Mouse (Mus musculus) midbrain, embryonic 11.5 days (tissue): ENCODE data around the gene Fam228b. TPM values are rescaled to one million over a fixed set of nuclear protein-coding genes. Genes with fewer than 3 reads are reported as not detected.
"Not testable (repeated sequence)": the region's sequence is repeated elsewhere in the genome, so short reads cannot be mapped to it uniquely, and the experiment has no call there.

Source experiments
- ATAC-seq: fragments of 200-750 bp; cut with Nextera tagmentation; 2 replicates; pipeline ENCODE4 v1.8.0; 2017; ENCODE audit warnings: moderate TSS enrichment, moderate library complexity; ENCODE audit not compliant: low FRiP score
- DNase-seq: peaks from one replicate; pipeline ENCODE4 v3.0.0; 2015; ENCODE audit warnings: low spot score; ENCODE audit errors: missing footprints
- H3K27ac ChIP-seq: fragments of 300-500 bp; sonication (generic); 2 replicates; pipeline ENCODE4 v1.5.1; 2014; ENCODE audit warnings: low read depth, low read length
- H3K27me3 ChIP-seq: fragments of 300-500 bp; sonication (generic); 2 replicates; pipeline ENCODE4 v1.6.1; 2014; ENCODE audit warnings: mild to moderate bottlenecking, low read length, moderate library complexity, mixed read lengths; ENCODE audit not compliant: control insufficient read depth, insufficient read depth
- H3K36me3 ChIP-seq: fragments of 300-500 bp; sonication (generic); 2 replicates; pipeline ENCODE4 v1.6.1; 2014; ENCODE audit warnings: mild to moderate bottlenecking, low read length, moderate library complexity, mixed read lengths; ENCODE audit not compliant: control insufficient read depth, insufficient read depth
- H3K4me1 ChIP-seq: fragments of 300-500 bp; sonication (generic); 2 replicates; pipeline ENCODE4 v1.6.1; 2014; ENCODE audit warnings: low read length; ENCODE audit not compliant: control insufficient read depth, insufficient read depth
- H3K4me2 ChIP-seq: fragments of 300-500 bp; sonication (generic); 2 replicates; pipeline ENCODE4 v1.6.1; 2014; ENCODE audit warnings: mild to moderate bottlenecking, moderate library complexity
- H3K4me3 ChIP-seq: fragments of 300-500 bp; sonication (generic); 2 replicates; pipeline ENCODE4 v1.5.1; 2014; ENCODE audit warnings: low read depth, low read length
- H3K9ac ChIP-seq: fragments of 300-500 bp; sonication (generic); 2 replicates; pipeline ENCODE4 v1.6.1; 2014; ENCODE audit warnings: low read length
- H3K9me3 ChIP-seq: fragments of 300-500 bp; sonication (generic); 2 replicates; pipeline ENCODE4 v1.6.1; 2016; ENCODE audit warnings: low read length; ENCODE audit not compliant: control insufficient read depth
- WGBS: fragments of 180-500 bp; shearing (Covaris S2); extraction: QIAGEN DNeasy Blood & Tissue Kit; methylation state at CpG from one replicate; pipeline ENCODE4 v1.1.7; 2014; 5-methylcytosine and 5-hydroxymethylcytosine counted together
- polyA plus RNA-seq: library from polyadenylated mRNA; unstranded; fragments of >200 nt; fragmentation: Nextera tagmentation; extraction: Ambion mirVana; gene quantifications from 2 replicates; pipeline ENCODE4 v1.2.1, GENCODE M21; 2014

The Fam228b gene
- polyA plus RNA-seq, 1 experiment from 2014 or later: 4.3 TPM

GRCm38 (mm10) chr12:4788128-4788527 lies 19.1 kb upstream of the Fam228b start:
- H3K4me2 ChIP-seq, DNase-seq, H3K4me1 ChIP-seq, ATAC-seq, H3K36me3 ChIP-seq, H3K27ac ChIP-seq, H3K9me3 ChIP-seq, H3K9ac ChIP-seq, H3K4me3 ChIP-seq, H3K27me3 ChIP-seq: not testable (repeated sequence)
- WGBS: 93% methylated on average over 25 of the region's 25 CpGs

GRCm38 (mm10) chr12:4784466-4784865 lies 15.4 kb upstream of the Fam228b start:
- Histone ChIP-seq H3K4me2 (no peak overlapping the region), H3K27me3 (no peaks in the 10 kb centered on the region), H3K27ac (no peak overlapping the region), H3K4me1 (no peaks in the 10 kb centered on the region), H3K9me3 (no peaks in the 10 kb centered on the region), H3K4me3 (no peak overlapping the region), H3K36me3 (no peaks in the 10 kb centered on the region), H3K9ac (no peak overlapping the region)
- DNase-seq: no peak
- no peak for ATAC-seq
- WGBS: 75% methylated on average over 2 of the region's 2 CpGs

GRCm38 (mm10) chr12:4783598-4783997 lies 14.5 kb upstream of the Fam228b start:
- WGBS: 55% methylated on average over 5 of the region's 5 CpGs
- no peak overlapping the region for H3K9ac ChIP-seq
- H3K4me2 ChIP-seq: no peak overlapping the region
- no peaks in the 10 kb centered on the region for H3K27me3 ChIP-seq
- no peaks in the 10 kb centered on the region for H3K36me3 ChIP-seq
- H3K4me3 ChIP-seq: no peak overlapping the region
- no peaks in the 10 kb centered on the region for H3K9me3 ChIP-seq
- H3K4me1 ChIP-seq: no peaks in the 10 kb centered on the region
- no peak for ATAC-seq
- no peak overlapping the region for H3K27ac ChIP-seq
- DNase-seq: no peak

- H3K4me2 ChIP-seq, H3K27me3 ChIP-seq, H3K4me3 ChIP-seq, ATAC-seq, H3K27ac ChIP-seq, H3K4me1 ChIP-seq, H3K9ac ChIP-seq, DNase-seq, H3K36me3 ChIP-seq, H3K9me3 ChIP-seq: not testable (repeated sequence)
- WGBS: 94% methylated on average over 9 of the region's 9 CpGs
Observed at GRCm38 (mm10) chr12:4781725-4782404, 12.8 kb upstream of the Fam228b start.

- H3K9me3 ChIP-seq: no peaks in the 10 kb centered on the region
- no peak overlapping the region for H3K27ac ChIP-seq
- 81% methylated on average over 1 of the region's 1 CpGs for WGBS
- no peak overlapping the region for H3K4me3 ChIP-seq
- DNase-seq: no peak
- no peaks in the 10 kb centered on the region for H3K36me3 ChIP-seq
- H3K9ac ChIP-seq: no peak overlapping the region
- no peak overlapping the region for H3K4me2 ChIP-seq
- ATAC-seq: no peak
- H3K4me1 ChIP-seq: no peaks in the 10 kb centered on the region
- no peaks in the 10 kb centered on the region for H3K27me3 ChIP-seq
Observed at GRCm38 (mm10) chr12:4781270-4781669, 12.2 kb upstream of the Fam228b start.

GRCm38 (mm10) chr12:4780245-4780644 lies 11.2 kb upstream of the Fam228b start:
- 69% methylated on average over 2 of the region's 2 CpGs for WGBS
- DNase-seq (no peak), ATAC-seq (no peak)
- Histone ChIP-seq H3K36me3 (no peaks in the 10 kb centered on the region), H3K9ac (no peak overlapping the region), H3K27me3 (no peaks in the 10 kb centered on the region), H3K4me2 (no peak overlapping the region), H3K9me3 (no peaks in the 10 kb centered on the region), H3K4me3 (no peak overlapping the region), H3K4me1 (no peaks in the 10 kb centered on the region), H3K27ac (no peak overlapping the region)

GRCm38 (mm10) chr12:4777734-4778133 lies 8.7 kb upstream of the Fam228b start:
- no peaks in the 10 kb centered on the region for H3K36me3 ChIP-seq
- no peaks in the 10 kb centered on the region for H3K9me3 ChIP-seq
- H3K27ac ChIP-seq: no peak overlapping the region
- WGBS: 88% methylated on average over 6 of the region's 6 CpGs
- no peak for DNase-seq
- no peaks in the 10 kb centered on the region for H3K4me1 ChIP-seq
- no peaks in the 10 kb centered on the region for H3K27me3 ChIP-seq
- no peak overlapping the region for H3K4me3 ChIP-seq
- no peak for ATAC-seq
- H3K9ac ChIP-seq: no peak overlapping the region
- H3K4me2 ChIP-seq: no peak overlapping the region

- Histone ChIP-seq H3K27me3 (no peaks in the 10 kb centered on the region), H3K4me1 (no peaks in the 10 kb centered on the region), H3K36me3 (no peaks in the 10 kb centered on the region), H3K4me3 (no peak overlapping the region), H3K4me2 (no peak overlapping the region), H3K9me3 (no peaks in the 10 kb centered on the region), H3K9ac (no peak overlapping the region), H3K27ac (no peak overlapping the region)
- DNase-seq (no peak), ATAC-seq (no peak)
- WGBS: 86% methylated on average over 9 of the region's 9 CpGs
Observed at GRCm38 (mm10) chr12:4775588-4775949, 6.5 kb upstream of the Fam228b start.

GRCm38 (mm10) chr12:4774895-4775587 lies 6.0 kb upstream of the Fam228b start:
- DNase-seq (no peak), ATAC-seq (no peak)
- Histone ChIP-seq H3K4me1 (no peaks in the 10 kb centered on the region), H3K4me3 (no peak overlapping the region), H3K4me2 (no peak overlapping the region), H3K36me3 (no peaks in the 10 kb centered on the region), H3K27ac (no peak overlapping the region), H3K9me3 (no peaks in the 10 kb centered on the region), H3K9ac (no peak overlapping the region), H3K27me3 (no peaks in the 10 kb centered on the region)
- WGBS: 96% methylated on average over 8 of the region's 8 CpGs
